Mouse (Mus musculus) retina, embryonic 14.5 days (tissue): ENCODE data around the gene Slc29a1.

Experiments used
- DNase-seq: peaks from one replicate; pipeline ENCODE4 v3.0.0-alpha.2; 2015; ENCODE audit warnings: low spot score

Gene Slc29a1

GRCm38 (mm10) chr17:45551249-45551796, 48.1 kb downstream of the Slc29a1 start:
- DNase-seq: no peak

- no peak for DNase-seq
Measured at GRCm38 (mm10) chr17:45550253-45550652, 49.2 kb downstream of the Slc29a1 start.

GRCm38 (mm10) chr17:45549617-45550181, 49.7 kb downstream of the Slc29a1 start, which contains the start of gene Tmem151b:
Tmem151b (minus strand) TSS chr17:45549677.
- DNase-seq: peak; percentile 72

- peak; percentile 77 for DNase-seq
Measured at GRCm38 (mm10) chr17:45548541-45549512, 50.6 kb downstream of the Slc29a1 start.

GRCm38 (mm10) chr17:45547461-45548190, 51.8 kb downstream of the Slc29a1 start:
- DNase-seq: no peak

- DNase-seq: no peak
Measured at GRCm38 (mm10) chr17:45546941-45547340, 52.5 kb downstream of the Slc29a1 start.

GRCm38 (mm10) chr17:45545278-45545961, 54.0 kb downstream of the Slc29a1 start:
- DNase-seq: no peak

GRCm38 (mm10) chr17:45544873-45545277, 54.5 kb downstream of the Slc29a1 start:
- no peak for DNase-seq

- DNase-seq: no peak
Measured at GRCm38 (mm10) chr17:45544001-45544872, 55.2 kb downstream of the Slc29a1 start.

- DNase-seq: no peak
Measured at GRCm38 (mm10) chr17:45543115-45543514, 56.3 kb downstream of the Slc29a1 start.

GRCm38 (mm10) chr17:45542705-45543104, 56.7 kb downstream of the Slc29a1 start:
- no peak for DNase-seq

- DNase-seq: no peak
Measured at GRCm38 (mm10) chr17:45542129-45542528, 57.3 kb downstream of the Slc29a1 start.

- no peak for DNase-seq
Measured at GRCm38 (mm10) chr17:45539664-45540063, 59.7 kb downstream of the Slc29a1 start.

GRCm38 (mm10) chr17:45538394-45538793, 61.0 kb downstream of the Slc29a1 start:
- no peak for DNase-seq

GRCm38 (mm10) chr17:45536264-45536663, 63.1 kb downstream of the Slc29a1 start:
- DNase-seq: peak; percentile 29
